Mouse (Mus musculus) hindbrain, embryonic 15.5 days (tissue): ENCODE measurements at regions not wholly inside any gene's neighbourhood (a gene's known extent, or its start where the extent isn't known, plus 50 kb on each side); places are given as distances from the start of the nearest gene placed in this dataset.
A peak's percentile ranks its signal among the peaks of the same experiment; 100 is the strongest.

Experiments
- ATAC-seq: fragments of 200-750 bp; cut with Nextera tagmentation; 2 replicates; pipeline ENCODE4 v1.8.0; 2017; ENCODE audit warnings: low read depth, moderate number of reproducible peaks, moderate TSS enrichment; ENCODE audit not compliant: low FRiP score
- H3K27ac ChIP-seq: fragments of 300-500 bp; sonication (generic); replicated peaks from 2 replicates; pipeline ENCODE4 v1.5.1; 2015; ENCODE audit warnings: mild to moderate bottlenecking, inconsistent platforms
- H3K27me3 ChIP-seq: fragments of 300-500 bp; sonication (generic); 2 replicates; pipeline ENCODE4 v1.6.1; 2015; ENCODE audit warnings: control low read depth, inconsistent platforms
- H3K36me3 ChIP-seq: fragments of 300-500 bp; sonication (generic); 2 replicates; pipeline ENCODE4 v1.6.1; 2015; ENCODE audit warnings: control low read depth, inconsistent platforms
- H3K4me1 ChIP-seq: fragments of 300-500 bp; sonication (generic); replicated peaks from 2 replicates; pipeline ENCODE4 v1.6.1; 2015; ENCODE audit warnings: control low read depth, inconsistent platforms
- H3K4me2 ChIP-seq: fragments of 300-500 bp; sonication (generic); 2 replicates; pipeline ENCODE4 v1.6.1; 2015; ENCODE audit warnings: moderate library complexity, mild to moderate bottlenecking, inconsistent platforms
- H3K4me3 ChIP-seq: fragments of 300-500 bp; sonication (generic); 2 replicates; pipeline ENCODE4 v1.5.1; 2015; ENCODE audit warnings: mild to moderate bottlenecking, inconsistent platforms
- H3K9ac ChIP-seq: fragments of 300-500 bp; sonication (generic); 2 replicates; pipeline ENCODE4 v1.6.1; 2015; ENCODE audit warnings: inconsistent platforms
- H3K9me3 ChIP-seq: fragments of 300-500 bp; sonication (generic); 2 replicates; pipeline ENCODE4 v1.6.1; 2016; ENCODE audit warnings: control low read depth, inconsistent platforms
- WGBS: fragments of 180-500 bp; shearing (Covaris S2); methylation state at CpG from one replicate; pipeline ENCODE4 v1.1.7; 2015; 5-methylcytosine and 5-hydroxymethylcytosine counted together

- ATAC-seq, result no peak
- H3K27ac ChIP-seq, result no peak overlapping the region
Measured at GRCm38 (mm10) chr5:144621967-144622366, 76.3 kb downstream of the Nptx2 start.

GRCm38 (mm10) chr5:144623358-144623757 lies 77.7 kb downstream of the Nptx2 start:
- no peaks in the 10 kb centered on the region for H3K9me3 ChIP-seq
- H3K27me3 ChIP-seq, result no peaks in the 10 kb centered on the region
- 64% methylated on average over 10 of the region's 10 CpGs for WGBS
- no peak overlapping the region for H3K9ac ChIP-seq
- H3K27ac ChIP-seq, result no peak overlapping the region
- no peaks in the 10 kb centered on the region for H3K4me1 ChIP-seq
- H3K4me3 ChIP-seq, result no peak overlapping the region
- H3K4me2 ChIP-seq, result no peak overlapping the region
- ATAC-seq, result no peak
- H3K36me3 ChIP-seq, result no peaks in the 10 kb centered on the region

More at GRCm38 (mm10) chr5:144621967-144622366, 76.3 kb downstream of the Nptx2 start:
- Histone ChIP-seq H3K4me1 (no peaks in the 10 kb centered on the region), H3K9me3 (no peaks in the 10 kb centered on the region), H3K4me3 (no peak overlapping the region), H3K9ac (no peak overlapping the region), H3K27me3 (no peaks in the 10 kb centered on the region), H3K36me3 (no peaks in the 10 kb centered on the region), H3K4me2 (no peak overlapping the region)
- WGBS, result 62% methylated on average over 14 of the region's 14 CpGs

DNA sequence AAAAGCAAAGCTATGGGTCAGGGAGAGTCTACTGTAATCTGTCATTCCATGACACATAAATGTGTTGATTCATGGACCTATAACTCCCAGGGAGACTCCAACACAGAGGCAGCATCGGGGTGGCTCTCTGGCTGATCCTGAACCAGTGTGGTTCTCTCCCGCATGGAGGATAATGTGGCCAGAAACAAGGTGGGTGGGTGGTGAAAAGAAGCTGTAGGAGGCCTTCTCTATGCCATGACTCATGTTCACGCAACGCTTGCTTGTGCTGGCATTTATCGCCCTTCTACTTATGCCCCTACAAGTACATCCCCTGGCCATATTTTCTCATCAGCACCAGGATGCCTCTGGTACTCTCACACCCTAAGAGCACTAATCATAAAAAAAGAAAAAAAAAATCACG lies 86.6 kb downstream of the Nptx2 start:
- WGBS, result 84% methylated on average over 6 of the region's 6 CpGs
- no peak overlapping the region for H3K27ac ChIP-seq

DNA sequence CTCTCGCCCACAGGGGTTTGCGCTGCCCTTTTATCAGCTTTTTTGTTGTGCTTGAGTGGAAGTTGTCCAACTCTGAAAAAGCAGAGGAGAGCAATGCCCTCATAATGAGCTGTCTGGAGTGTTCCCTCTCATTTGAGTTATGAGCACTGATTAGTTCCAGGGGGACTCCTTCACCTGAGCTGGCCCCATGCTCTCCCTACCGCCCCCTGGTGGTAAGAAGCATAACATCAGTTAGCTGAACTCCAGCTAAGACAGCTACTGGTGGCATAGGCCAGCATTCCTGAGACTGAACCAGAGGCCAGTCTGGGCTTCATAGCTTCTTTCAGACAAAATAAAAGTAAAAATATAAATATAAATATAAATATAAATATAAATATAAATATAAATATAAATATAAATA lies 92.9 kb downstream of the Nptx2 start:
- H3K9me3 ChIP-seq, result no peaks in the 10 kb centered on the region

More for the DNA sequence above, 86.6 kb downstream of the Nptx2 start:
- Histone ChIP-seq H3K36me3 (no peaks in the 10 kb centered on the region), H3K27me3 (no peaks in the 10 kb centered on the region), H3K4me3 (no peak overlapping the region), H3K4me1 (0 out of 2 replicates have a peak, but pooled peaks cover 2% of the 10 kb centered on the region), H3K9ac (no peak overlapping the region), H3K4me2 (no peak overlapping the region), H3K9me3 (no peaks in the 10 kb centered on the region)
- ATAC-seq, result no peak

DNA sequence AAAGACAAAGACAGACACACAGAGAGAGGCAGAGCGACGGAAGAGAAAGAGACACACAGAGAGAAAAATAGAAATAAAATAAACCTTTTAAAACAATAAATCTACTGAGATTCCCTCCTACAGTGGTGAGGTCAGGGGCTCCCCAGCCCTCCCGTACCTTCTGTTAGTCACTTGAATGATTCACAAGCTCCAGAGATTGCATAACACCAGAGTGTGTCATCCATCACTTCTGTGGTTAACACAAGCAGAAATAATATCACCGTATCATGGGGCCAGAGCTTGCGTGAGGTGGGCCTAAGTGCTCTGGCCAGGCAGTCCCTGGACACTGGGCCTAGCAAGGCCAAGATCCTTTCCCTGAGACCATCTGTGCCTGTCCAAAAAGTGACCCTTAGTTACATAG lies 93.9 kb downstream of the Nptx2 start:
- ATAC-seq, result no peak
- H3K27ac ChIP-seq, result no peak overlapping the region
- no peak overlapping the region for H3K4me3 ChIP-seq
- no peak overlapping the region for H3K9ac ChIP-seq
- no peaks in the 10 kb centered on the region for H3K27me3 ChIP-seq
- H3K36me3 ChIP-seq, result no peaks in the 10 kb centered on the region
- 90% methylated on average over 5 of the region's 5 CpGs for WGBS
- H3K9me3 ChIP-seq, result no peaks in the 10 kb centered on the region
- H3K4me1 ChIP-seq, result peaks cover 12% of the 10 kb centered on the region
- H3K4me2 ChIP-seq, result no peak overlapping the region

More for the DNA sequence above, 92.9 kb downstream of the Nptx2 start:
- no peak overlapping the region for H3K9ac ChIP-seq
- no peak overlapping the region for H3K27ac ChIP-seq
- ATAC-seq, result no peak
- H3K27me3 ChIP-seq, result no peaks in the 10 kb centered on the region
- 73% methylated on average over 3 of the region's 3 CpGs for WGBS
- no peak overlapping the region for H3K4me2 ChIP-seq
- H3K4me1 ChIP-seq, result peaks cover 13% of the 10 kb centered on the region
- H3K36me3 ChIP-seq, result no peaks in the 10 kb centered on the region
- H3K4me3 ChIP-seq, result no peak overlapping the region

GRCm38 (mm10) chr5:144642766-144643165 lies 97.1 kb downstream of the Nptx2 start:
- no peaks in the 10 kb centered on the region for H3K36me3 ChIP-seq
- H3K27me3 ChIP-seq, result no peaks in the 10 kb centered on the region

GRCm38 (mm10) chr5:144643438-144643837 lies 97.7 kb downstream of the Nptx2 start:
- no peak overlapping the region for H3K27ac ChIP-seq
- WGBS, result 45% methylated on average over 2 of the region's 2 CpGs

More at GRCm38 (mm10) chr5:144642766-144643165, 97.1 kb downstream of the Nptx2 start:
- Histone ChIP-seq H3K4me1 (peaks cover 22% of the 10 kb centered on the region), H3K9me3 (no peaks in the 10 kb centered on the region), H3K27ac (no peak overlapping the region), H3K4me3 (no peak overlapping the region), H3K9ac (no peak overlapping the region), H3K4me2 (no peak overlapping the region)
- WGBS, result 38% methylated on average over 8 of the region's 8 CpGs
- ATAC-seq, result no peak

GRCm38 (mm10) chr5:144645367-144645766 lies 99.7 kb downstream of the Nptx2 start:
- 8% methylated on average over 3 of the region's 3 CpGs for WGBS
- Histone ChIP-seq H3K9ac (no peak overlapping the region), H3K4me3 (no peak overlapping the region), H3K36me3 (no peaks in the 10 kb centered on the region), H3K4me2 (no peak overlapping the region), H3K27ac (no peak overlapping the region), H3K27me3 (no peaks in the 10 kb centered on the region), H3K9me3 (no peaks in the 10 kb centered on the region), H3K4me1 (peaks cover 22% of the 10 kb centered on the region)
- peak; percentile 53 for ATAC-seq

More at GRCm38 (mm10) chr5:144643438-144643837, 97.7 kb downstream of the Nptx2 start:
- Histone ChIP-seq H3K9me3 (no peaks in the 10 kb centered on the region), H3K9ac (no peak overlapping the region), H3K36me3 (no peaks in the 10 kb centered on the region), H3K4me3 (no peak overlapping the region), H3K4me1 (peaks cover 22% of the 10 kb centered on the region), H3K27me3 (no peaks in the 10 kb centered on the region), H3K4me2 (no peak overlapping the region)
- no peak for ATAC-seq

DNA sequence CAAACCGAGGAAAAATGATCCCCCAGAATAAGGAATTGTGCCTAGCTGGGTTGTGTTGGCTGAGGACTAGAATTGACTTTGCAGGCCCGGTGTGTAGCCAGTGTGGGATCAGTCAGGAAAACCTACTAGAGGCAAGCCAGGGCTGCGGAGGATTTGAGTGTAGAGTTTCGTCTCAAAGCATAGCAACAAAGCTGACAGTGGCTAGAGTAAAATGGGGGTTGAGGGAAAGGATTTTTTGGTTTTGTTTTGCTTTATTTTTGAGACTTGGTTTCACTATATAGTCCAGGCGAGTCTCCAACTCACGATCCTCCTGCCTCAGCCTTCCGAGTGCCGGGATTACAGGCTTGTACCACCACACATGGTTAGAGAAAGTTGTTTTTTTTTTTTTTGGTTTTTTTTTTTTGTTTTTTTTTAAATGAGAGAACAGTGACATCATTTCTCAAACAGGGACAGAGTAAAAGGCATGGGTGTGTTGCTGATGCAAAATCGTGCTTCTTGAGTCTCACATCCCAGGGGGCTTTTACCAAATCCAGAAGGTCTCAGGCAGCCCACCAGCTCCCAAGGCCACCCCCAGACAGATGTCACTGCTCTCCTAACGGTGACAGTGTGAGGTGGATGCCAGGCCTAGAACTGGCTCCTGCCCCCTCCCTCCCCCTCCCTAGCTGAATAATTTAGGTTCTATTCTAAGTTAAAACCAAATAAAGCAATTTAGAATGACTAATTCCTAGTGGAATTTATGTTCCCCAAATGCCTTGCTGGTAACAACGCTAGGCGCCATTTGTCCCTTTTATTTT lies 101.8 kb downstream of the Nptx2 start:
- 82% methylated on average over 12 of the region's 12 CpGs for WGBS
- H3K9ac ChIP-seq, result no peak overlapping the region
- ATAC-seq, result no peak
- no peak overlapping the region for H3K27ac ChIP-seq
- H3K9me3 ChIP-seq, result no peaks in the 10 kb centered on the region
- no peaks in the 10 kb centered on the region for H3K27me3 ChIP-seq
- H3K4me1 ChIP-seq, result peaks cover 20% of the 10 kb centered on the region
- no peak overlapping the region for H3K4me3 ChIP-seq
- H3K4me2 ChIP-seq, result no peak overlapping the region
- no peaks in the 10 kb centered on the region for H3K36me3 ChIP-seq

- 64% methylated on average over 5 of the region's 5 CpGs for WGBS
- Histone ChIP-seq H3K4me2 (no peak overlapping the region), H3K9me3 (no peaks in the 10 kb centered on the region), H3K9ac (no peak overlapping the region), H3K36me3 (no peaks in the 10 kb centered on the region), H3K4me1 (no peaks in the 10 kb centered on the region), H3K27ac (no peak overlapping the region), H3K27me3 (no peaks in the 10 kb centered on the region), H3K4me3 (no peak overlapping the region)
- ATAC-seq, result no peak
Measured at GRCm38 (mm10) chr5:144652231-144652630, 106.5 kb downstream of the Nptx2 start.

GRCm38 (mm10) chr5:144662031-144662430 lies 99.6 kb downstream of the Tmem130 start:
- Histone ChIP-seq H3K4me3 (no peak overlapping the region), H3K9ac (no peak overlapping the region), H3K4me1 (no peaks in the 10 kb centered on the region), H3K27me3 (no peaks in the 10 kb centered on the region), H3K36me3 (no peaks in the 10 kb centered on the region), H3K27ac (no peak overlapping the region), H3K4me2 (no peak overlapping the region), H3K9me3 (no peaks in the 10 kb centered on the region)
- no peak for ATAC-seq
- 88% methylated on average over 3 of the region's 3 CpGs for WGBS

- no peaks in the 10 kb centered on the region for H3K27me3 ChIP-seq
- no peak for ATAC-seq
- 78% methylated on average over 9 of the region's 9 CpGs for WGBS
- H3K9ac ChIP-seq, result no peak overlapping the region
- no peak overlapping the region for H3K4me3 ChIP-seq
- no peaks in the 10 kb centered on the region for H3K36me3 ChIP-seq
- H3K4me2 ChIP-seq, result no peak overlapping the region
- H3K9me3 ChIP-seq, result no peaks in the 10 kb centered on the region
- no peak overlapping the region for H3K27ac ChIP-seq
- 0 out of 2 replicates have a peak, but pooled peaks cover 2% of the 10 kb centered on the region for H3K4me1 ChIP-seq
Measured at GRCm38 (mm10) chr5:144663981-144664380, 97.6 kb downstream of the Tmem130 start.
